Mouse (Mus musculus) ES-E14 (cell line): ENCODE data around the gene Prkag1.

Experiments used
- CHD2 ChIP-seq: IDR thresholded peaks from 2 replicates; pipeline ENCODE4 v1.6.1; 2014; ENCODE audit warnings: mild to moderate bottlenecking, low read depth, low read length, inconsistent platforms
- HCFC1 ChIP-seq: IDR thresholded peaks from 2 replicates; pipeline ENCODE4 v1.6.1; 2012; ENCODE audit warnings: low read length, inconsistent platforms, borderline replicate concordance; ENCODE audit not compliant: insufficient read depth
- MAFK ChIP-seq: IDR thresholded peaks from 2 replicates; pipeline ENCODE4 v1.6.1; 2014; ENCODE audit warnings: mild to moderate bottlenecking, low read depth, low read length, inconsistent platforms; ENCODE audit not compliant: insufficient read depth
- ZC3H11A ChIP-seq: IDR thresholded peaks from 2 replicates; pipeline ENCODE4 v1.6.1; 2012; ENCODE audit warnings: low read depth, mild to moderate bottlenecking, inconsistent platforms, low read length, borderline replicate concordance
- ZNF384 ChIP-seq: IDR thresholded peaks from 2 replicates; pipeline ENCODE4 v1.6.1; 2012; ENCODE audit warnings: low read depth, low read length, inconsistent platforms

DNA sequence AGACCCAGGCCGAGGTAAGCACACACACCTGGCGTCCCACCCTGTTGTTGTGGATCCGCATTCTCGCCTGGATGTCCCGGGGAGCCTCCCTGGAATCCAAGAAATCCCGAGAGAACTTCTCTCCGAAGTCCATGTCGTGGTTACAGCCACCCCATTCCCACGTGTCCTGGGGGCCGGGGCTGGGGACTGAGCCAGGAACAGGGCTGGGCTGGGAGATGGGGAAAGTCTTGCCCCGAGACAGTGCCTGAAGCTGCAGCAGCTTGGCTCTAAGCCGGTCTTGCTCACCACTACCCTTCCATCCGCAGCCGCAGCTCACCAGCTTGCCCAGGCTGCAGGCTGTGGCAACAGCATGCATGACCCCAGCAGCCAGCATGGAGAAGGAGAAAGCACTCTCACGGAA lies 57.2 kb downstream of the Prkag1 start:
- no peak for TF ChIP-seq ZNF384
- TF ChIP-seq ZC3H11A, result no peak
- TF ChIP-seq CHD2, result no peak
- no peak for TF ChIP-seq HCFC1
- no peak for TF ChIP-seq MAFK
